Mouse (Mus musculus) limb, embryonic 14.5 days (tissue): Measurements from ENCODE around the gene Mis12. TPM values are rescaled to one million over a fixed set of nuclear protein-coding genes. Genes with fewer than 3 reads are reported as not detected.

Experiments
- ATAC-seq: fragments of 200-750 bp; cut with Nextera tagmentation; 2 replicates; pipeline ENCODE4 v1.8.0; 2017; ENCODE audit warnings: low read depth, moderate number of reproducible peaks, moderate TSS enrichment; ENCODE audit not compliant: low FRiP score
- DNase-seq: peaks from one replicate; pipeline ENCODE4 v3.0.0-alpha.2; 2015; ENCODE audit warnings: low spot score
- H3K27ac ChIP-seq: fragments of 300-500 bp; sonication (generic); replicated peaks from 2 replicates; pipeline ENCODE4 v1.5.1; 2014; ENCODE audit warnings: low read depth, mild to moderate bottlenecking, low read length, moderate library complexity, mixed read lengths
- H3K27me3 ChIP-seq: fragments of 300-500 bp; sonication (generic); 2 replicates; pipeline ENCODE4 v1.6.1; 2014; ENCODE audit warnings: low read length, mixed read lengths; ENCODE audit not compliant: control insufficient read depth, insufficient read depth
- H3K36me3 ChIP-seq: fragments of 300-500 bp; sonication (generic); 2 replicates; pipeline ENCODE4 v1.6.1; 2014; ENCODE audit warnings: mild to moderate bottlenecking, low read length, moderate library complexity, mixed read lengths; ENCODE audit not compliant: control insufficient read depth, insufficient read depth
- H3K4me1 ChIP-seq: fragments of 300-500 bp; sonication (generic); 2 replicates; pipeline ENCODE4 v1.6.1; 2014; ENCODE audit warnings: antibody characterized with exemption, low read length, mixed read lengths; ENCODE audit not compliant: control insufficient read depth, insufficient read depth
- H3K4me2 ChIP-seq: fragments of 300-500 bp; sonication (generic); replicated peaks from 2 replicates; pipeline ENCODE4 v1.6.1; 2014; ENCODE audit warnings: low read depth, mild to moderate bottlenecking, low read length, moderate library complexity; ENCODE audit not compliant: severe bottlenecking
- H3K4me3 ChIP-seq: fragments of 300-500 bp; sonication (generic); replicated peaks from 2 replicates; pipeline ENCODE4 v1.5.1; 2014; ENCODE audit warnings: low read length
- H3K9ac ChIP-seq: fragments of 300-500 bp; sonication (generic); 2 replicates; pipeline ENCODE4 v1.6.1; 2014; ENCODE audit warnings: mild to moderate bottlenecking, low read depth, low read length, moderate library complexity; ENCODE audit not compliant: severe bottlenecking
- H3K9me3 ChIP-seq: fragments of 300-500 bp; sonication (generic); 2 replicates; pipeline ENCODE4 v1.6.1; 2016; ENCODE audit warnings: low read length; ENCODE audit not compliant: control insufficient read depth
- POLR2A ChIP-seq: fragments of 200-500 bp; IDR thresholded peaks from 2 replicates; pipeline ENCODE4 v1.8.0; 2012; ENCODE audit warnings: inconsistent platforms, mild to moderate bottlenecking, moderate library complexity, borderline replicate concordance; ENCODE audit not compliant: insufficient read depth, insufficient read length; ENCODE audit errors: extremely low read depth
- WGBS: fragments of 180-500 bp; shearing (Covaris S2); extraction: QIAGEN DNeasy Blood & Tissue Kit; methylation state at CpG from one replicate; pipeline ENCODE4 v1.1.7; 2014; 5-methylcytosine and 5-hydroxymethylcytosine counted together
- polyA plus RNA-seq, 2 experiments: library from polyadenylated mRNA; depleted of rRNA in 1 of 2; stranded (reverse) in 1 of 2; unstranded in 1 of 2; fragments of >200 nt; fragmentation: Nextera tagmentation in 1 of 2; extraction: Ambion mirVana in 1 of 2; gene quantifications; 2 replicates each; pipeline versions ENCODE4 v1.2.1 to v1.2.3; 2012 to 2014

Mis12 gene
- polyA plus RNA-seq, 2 experiments = 23.1 to 30.4 TPM

- Histone ChIP-seq H3K27ac (peak within 1 kb of the TSS; percentile 91), H3K9ac (peak within 1 kb of the TSS; percentile 88), H3K9me3 (no peaks in the 10 kb centered on the region), H3K4me3 (peak within 1 kb of the TSS; percentile 59), H3K4me1 (peaks cover 9% of the 10 kb centered on the region; the same call in 1 of the 2 replicates), H3K4me2 (peak within 1 kb of the TSS; percentile 67), H3K36me3 (no peaks in the 10 kb centered on the region; the same call in 1 of the 2 replicates), H3K27me3 (no peaks in the 10 kb centered on the region)
- ATAC-seq = peak; percentile 97
- peak; percentile 98; the same call in 1 of the 2 replicates for TF ChIP-seq POLR2A
- DNase-seq = peak; percentile 92
- under 1% methylated on average over 19 of the region's 31 CpGs for WGBS
These were observed 13.9 kb downstream of the Mis12 start, which contains the start of gene 6330403K07Rik for GRCm38 (mm10) chr11:71033163-71033761. Gene 6330403K07Rik, minus strand, starts transcription at chr11:71033513.

GRCm38 (mm10) chr11:71039526-71040298 lies 20.3 kb downstream of the Mis12 start:
- no peak for ATAC-seq
- WGBS = over 99% methylated on average over 5 of the region's 5 CpGs
- no peak for TF ChIP-seq POLR2A

GRCm38 (mm10) chr11:71052554-71052953 lies 33.1 kb downstream of the Mis12 start:
- Histone ChIP-seq H3K4me1 (no peaks in the 10 kb centered on the region), H3K9me3 (no peaks in the 10 kb centered on the region), H3K27me3 (no peaks in the 10 kb centered on the region), H3K4me2 (no peak overlapping the region), H3K36me3 (no peaks in the 10 kb centered on the region), H3K27ac (no peak overlapping the region), H3K9ac (no peak overlapping the region), H3K4me3 (no peak overlapping the region)
- ATAC-seq (no peak), DNase-seq (peak; percentile 55)
- no peak for TF ChIP-seq POLR2A
- 7% methylated on average over 1 of the region's 1 CpGs for WGBS

More at GRCm38 (mm10) chr11:71039526-71040298, 20.3 kb downstream of the Mis12 start:
- DNase-seq = no peak
- Histone ChIP-seq H3K4me2 (no peak overlapping the region), H3K4me3 (no peak overlapping the region), H3K4me1 (no peaks in the 10 kb centered on the region), H3K27me3 (no peaks in the 10 kb centered on the region), H3K36me3 (no peaks in the 10 kb centered on the region), H3K27ac (no peak overlapping the region), H3K9me3 (no peaks in the 10 kb centered on the region), H3K9ac (no peak overlapping the region)

GRCm38 (mm10) chr11:71076342-71076741 lies 56.9 kb downstream of the Mis12 start:
- WGBS = 72% methylated on average over 1 of the region's 1 CpGs
- ATAC-seq = no peak
- Histone ChIP-seq H3K9ac (no peak overlapping the region), H3K4me3 (no peak overlapping the region), H3K4me1 (no peaks in the 10 kb centered on the region), H3K27me3 (no peaks in the 10 kb centered on the region), H3K4me2 (no peak overlapping the region), H3K9me3 (no peaks in the 10 kb centered on the region), H3K36me3 (no peaks in the 10 kb centered on the region), H3K27ac (no peak overlapping the region)
- no peak for DNase-seq
- no peak for TF ChIP-seq POLR2A

Other genes with a start within 250 kb of the Mis12 start
- 0.05 and 0.13 TPM in 2 replicates for gene Scimp, start 207.0 kb upstream of the Mis12 start, polyA plus RNA-seq (2012; rRNA removed)
- gene Scimp, start 207.0 kb upstream of the Mis12 start, polyA plus RNA-seq (2014; fragmentation: Nextera tagmentation; extraction: Ambion mirVana) = 0.40 and 0.62 TPM in 2 replicates
- gene Rabep1, start 174.8 kb upstream of the Mis12 start, polyA plus RNA-seq (2012; rRNA removed) = 8.3 and 11.0 TPM in 2 replicates
- gene Rabep1, start 174.8 kb upstream of the Mis12 start, polyA plus RNA-seq (2014; fragmentation: Nextera tagmentation; extraction: Ambion mirVana) = 29.5 and 33.3 TPM in 2 replicates
- gene Nup88, start 49.6 kb upstream of the Mis12 start, polyA plus RNA-seq (2012; rRNA removed) = 93.1 and 120 TPM in 2 replicates
- 115 and 125 TPM in 2 replicates for gene Nup88, start 49.6 kb upstream of the Mis12 start, polyA plus RNA-seq (2014; fragmentation: Nextera tagmentation; extraction: Ambion mirVana)
- gene Rpain, start 49.4 kb upstream of the Mis12 start, polyA plus RNA-seq (2012; rRNA removed) = 61.2 and 75.0 TPM in 2 replicates
- gene Rpain, start 49.4 kb upstream of the Mis12 start, polyA plus RNA-seq (2014; fragmentation: Nextera tagmentation; extraction: Ambion mirVana) = 70.0 and 78.4 TPM in 2 replicates
- gene C1qbp, start 36.6 kb upstream of the Mis12 start, polyA plus RNA-seq (2012; rRNA removed) = 149 and 173 TPM in 2 replicates
- 214 and 221 TPM in 2 replicates for gene C1qbp, start 36.6 kb upstream of the Mis12 start, polyA plus RNA-seq (2014; fragmentation: Nextera tagmentation; extraction: Ambion mirVana)
- 33.2 and 46.5 TPM in 2 replicates for gene Dhx33, start 15.2 kb upstream of the Mis12 start, polyA plus RNA-seq (2012; rRNA removed)
- 18.6 and 24.8 TPM in 2 replicates for gene Dhx33, start 15.2 kb upstream of the Mis12 start, polyA plus RNA-seq (2014; fragmentation: Nextera tagmentation; extraction: Ambion mirVana)
- 26.9 and 31.4 TPM in 2 replicates for gene Derl2, start 230 bp downstream of the Mis12 start, polyA plus RNA-seq (2012; rRNA removed)
- 39.4 and 41.1 TPM in 2 replicates for gene Derl2, start 230 bp downstream of the Mis12 start, polyA plus RNA-seq (2014; fragmentation: Nextera tagmentation; extraction: Ambion mirVana)
- 165 and 186 TPM in 2 replicates for gene 6330403K07Rik, start 13.9 kb downstream of the Mis12 start, polyA plus RNA-seq (2012; rRNA removed)
- 84.5 and 97.9 TPM in 2 replicates for gene 6330403K07Rik, start 13.9 kb downstream of the Mis12 start, polyA plus RNA-seq (2014; fragmentation: Nextera tagmentation; extraction: Ambion mirVana)
- 0.04 and 0.05 TPM in 2 replicates for gene Nlrp1a, start 125.1 kb downstream of the Mis12 start, polyA plus RNA-seq (2012; rRNA removed)
- 0.14 and 0.30 TPM in 2 replicates for gene Nlrp1a, start 125.1 kb downstream of the Mis12 start, polyA plus RNA-seq (2014; fragmentation: Nextera tagmentation; extraction: Ambion mirVana)
- gene Nlrp1b, start 211.1 kb downstream of the Mis12 start, polyA plus RNA-seq (2012; rRNA removed) = 0.19 and 0.24 TPM in 2 replicates
- 0.06 TPM in 2 replicates for gene Nlrp1b, start 211.1 kb downstream of the Mis12 start, polyA plus RNA-seq (2014; fragmentation: Nextera tagmentation; extraction: Ambion mirVana)